Mouse (Mus musculus) adrenal gland, postnatal 25 days (tissue): ENCODE results near the gene Zdhhc8. TPM values are rescaled to one million over a fixed set of nuclear protein-coding genes. Genes with fewer than 3 reads are reported as not detected.
"Not testable (repeated sequence)": the region's sequence is repeated elsewhere in the genome, so short reads cannot be mapped to it uniquely, and the experiment has no call there.

Experiments used
- DNase-seq: peaks from one replicate; pipeline ENCODE4 v3.0.0; 2021; ENCODE audit warnings: mixed read lengths
- microRNA-seq, 2 experiments: library from miRNA; unstranded; fragments of <30 nt; microRNA quantifications; one replicate each; pipeline ENCODE4 v1.2.0; 2021
- total RNA-seq: library from RNA; stranded (reverse); gene quantifications from 2 replicates; pipeline ENCODE4 v1.2.3, GENCODE M21; 2021

Zdhhc8 gene
- total RNA-seq, 1 experiment from 2014 or later = 26.8 TPM

DNA sequence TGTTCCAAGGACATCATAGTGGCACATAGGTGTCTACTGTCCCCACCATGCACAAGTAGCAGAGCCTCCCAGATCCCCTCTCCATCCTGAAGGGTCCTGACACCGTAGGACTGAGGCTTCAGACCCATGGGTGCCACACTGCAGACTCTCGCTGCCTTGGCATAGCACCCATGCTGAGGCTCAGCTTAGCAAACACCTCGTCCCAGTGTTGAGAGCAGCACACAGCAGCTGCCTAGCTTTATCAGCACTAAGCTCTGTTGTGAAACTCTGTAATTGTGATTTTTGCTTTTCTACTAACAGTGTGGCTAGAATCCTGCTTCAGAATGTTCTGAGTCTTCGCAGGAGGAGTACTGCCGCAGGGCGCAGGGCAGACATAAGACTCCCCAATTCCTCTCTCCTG, 37.1 kb downstream of the Zdhhc8 start:
- DNase-seq = no peak

- not testable (repeated sequence) for DNase-seq
Measured at GRCm38 (mm10) chr16:18195561-18195960, 39.4 kb downstream of the Zdhhc8 start.

DNA sequence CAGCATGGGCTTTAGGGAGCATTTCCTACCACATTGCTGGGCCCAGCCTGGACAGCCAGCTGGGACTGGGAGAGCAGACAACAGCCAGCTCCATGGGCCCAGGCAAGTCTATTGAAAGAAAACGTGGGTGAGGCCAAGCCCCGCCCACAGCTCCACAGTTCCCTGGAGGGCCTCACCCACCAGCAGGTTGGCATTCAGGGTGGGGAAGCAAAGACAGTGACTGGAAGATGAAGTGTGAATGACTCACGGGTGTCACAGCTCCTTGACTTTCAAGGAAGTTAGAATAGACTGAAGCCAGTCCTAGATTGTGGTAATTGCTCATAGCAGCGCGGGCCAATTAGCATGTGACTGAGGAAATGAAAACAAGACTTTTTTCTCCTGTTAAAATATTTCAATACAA, 39.9 kb downstream of the Zdhhc8 start:
- no peak for DNase-seq

DNA sequence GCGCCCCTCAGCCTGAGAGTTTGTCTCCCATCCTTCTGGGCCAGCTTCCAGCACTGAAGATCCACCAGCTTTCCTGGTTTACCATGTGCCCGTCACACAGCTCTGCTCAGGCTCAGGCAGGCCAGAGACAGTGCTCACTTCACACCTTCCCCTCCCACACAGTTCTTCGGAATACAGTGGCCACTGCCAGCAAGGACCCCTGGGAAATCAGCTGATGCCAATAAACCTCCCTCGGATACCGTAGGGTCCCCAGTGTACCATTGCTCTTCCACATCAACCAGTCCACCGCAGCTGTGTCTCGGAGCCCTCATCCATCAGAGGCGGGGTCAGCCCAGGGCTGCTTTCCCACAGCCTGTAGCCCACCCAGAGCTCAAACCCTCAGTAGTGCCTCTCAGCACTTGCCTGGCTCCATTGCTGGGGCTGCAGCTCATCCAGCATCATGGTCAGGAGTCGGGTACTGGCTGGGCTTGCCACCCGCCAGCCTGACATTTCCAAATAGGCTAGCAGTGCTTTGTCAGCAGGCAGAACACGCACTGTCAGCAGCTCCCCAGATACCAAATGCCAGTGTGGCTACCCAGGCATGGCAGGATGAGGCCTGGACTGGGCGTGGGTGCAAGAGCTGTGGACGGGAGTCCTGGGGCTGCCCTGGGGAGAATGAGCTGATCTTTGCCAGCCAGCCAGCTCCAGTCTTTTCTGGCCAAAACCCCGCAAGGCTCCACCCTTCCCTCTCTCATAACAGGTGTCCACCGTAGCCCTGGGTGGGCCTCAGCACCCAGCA, 40.5 kb downstream of the Zdhhc8 start:
- no peak for DNase-seq

- no peak for DNase-seq
Measured at GRCm38 (mm10) chr16:18191006-18191405, 43.9 kb downstream of the Zdhhc8 start.

GRCm38 (mm10) chr16:18187221-18187620, 47.7 kb downstream of the Zdhhc8 start:
- no peak for DNase-seq

DNA sequence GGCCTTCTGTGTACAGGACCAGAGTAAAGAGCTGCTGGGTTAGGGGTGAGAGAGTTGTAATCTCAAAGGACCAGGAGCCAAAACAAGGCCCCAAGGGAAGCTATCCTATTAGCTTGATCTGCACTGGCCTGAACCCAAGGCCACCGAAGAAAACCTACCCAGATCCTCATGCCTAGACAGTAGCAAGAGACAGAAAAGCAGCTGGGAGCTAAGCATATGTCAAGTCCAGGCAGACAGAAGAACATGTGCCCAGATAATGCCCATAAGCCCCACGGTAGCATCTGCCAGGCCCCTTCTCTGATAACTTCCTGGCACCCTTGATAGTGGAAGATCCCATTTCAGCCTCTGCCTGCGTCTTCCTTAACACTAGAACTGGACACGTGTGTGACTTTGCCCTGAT, 48.1 kb downstream of the Zdhhc8 start:
- no peak for DNase-seq

GRCm38 (mm10) chr16:18185715-18186449, 49.1 kb downstream of the Zdhhc8 start:
- DNase-seq = no peak

GRCm38 (mm10) chr16:18182766-18183165, 52.2 kb downstream of the Zdhhc8 start:
- DNase-seq = no peak

- DNase-seq = no peak
Measured at GRCm38 (mm10) chr16:18181398-18181797, 53.5 kb downstream of the Zdhhc8 start.

DNA sequence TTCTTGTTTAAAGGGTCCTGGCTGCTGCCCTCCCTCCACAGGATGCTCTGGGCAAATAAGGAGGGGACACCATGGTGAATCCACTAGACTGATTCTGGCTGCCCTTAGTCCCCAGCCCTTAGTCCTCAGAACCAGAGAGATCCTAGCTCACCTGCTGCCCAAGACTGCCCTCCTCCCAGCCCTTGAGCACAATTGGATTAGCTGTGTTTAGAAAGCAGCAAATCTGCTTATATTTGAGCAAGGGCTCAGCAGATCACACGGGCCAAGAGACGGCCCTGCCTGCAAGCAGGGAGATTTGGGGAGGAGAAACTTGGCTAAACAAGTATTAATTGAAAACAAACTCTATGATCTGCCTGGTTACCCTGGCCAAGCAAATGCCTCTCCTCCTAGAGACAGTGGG, 55.3 kb downstream of the Zdhhc8 start:
- DNase-seq = no peak

DNA sequence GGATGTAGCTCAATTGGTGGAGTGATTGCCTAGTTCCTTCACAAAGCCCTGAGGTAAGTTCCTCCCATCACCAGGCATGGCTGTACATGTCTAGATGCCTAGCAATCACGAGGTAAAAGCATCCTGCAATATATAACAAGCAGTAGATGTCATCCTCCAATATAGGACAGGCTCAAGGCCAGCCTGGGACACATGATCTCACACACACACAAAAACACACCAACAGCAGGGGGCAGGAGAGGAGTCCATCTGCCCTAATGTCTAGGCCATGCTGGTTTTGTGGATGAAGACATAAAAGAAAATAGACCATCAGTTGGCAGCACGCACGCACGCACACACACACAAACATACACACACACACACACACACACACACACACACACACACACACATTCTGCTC, 58.2 kb downstream of the Zdhhc8 start:
- no peak for DNase-seq

DNA sequence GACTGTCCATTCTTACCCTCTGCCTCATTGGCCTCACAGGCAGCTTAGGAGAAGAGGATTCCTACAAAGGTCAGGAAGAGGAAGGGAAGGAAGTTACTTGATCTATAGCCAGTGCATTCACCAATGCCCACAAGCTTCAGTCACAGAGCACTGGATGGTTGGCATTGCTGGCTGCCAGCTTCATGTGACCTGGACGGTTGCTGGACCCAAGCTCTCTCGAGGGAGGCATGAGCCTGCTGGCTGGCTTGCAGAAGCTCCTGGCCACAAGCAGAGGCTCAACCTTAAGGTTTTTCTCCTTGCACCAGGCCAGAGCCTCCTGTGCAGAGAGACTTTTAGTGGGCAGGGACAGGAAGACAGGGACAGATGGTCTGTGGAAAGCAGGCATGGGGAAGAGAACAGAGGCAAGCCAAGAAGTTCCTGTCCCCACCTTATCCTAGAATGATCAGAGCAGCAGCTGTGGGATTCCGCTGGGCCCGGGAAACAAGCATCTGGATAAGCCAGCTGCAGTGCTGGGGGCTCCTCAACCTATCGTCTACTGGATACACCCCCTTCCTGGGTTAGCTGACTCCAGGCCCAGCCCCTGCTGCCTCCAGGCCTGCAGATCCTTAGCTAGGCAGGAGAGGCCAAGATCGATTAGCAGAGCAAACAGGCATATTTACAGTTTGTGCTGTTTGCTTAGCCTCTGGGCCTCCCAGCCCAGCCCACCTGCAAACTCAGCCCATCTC, 59.0 kb downstream of the Zdhhc8 start:
- DNase-seq = no peak

DNA sequence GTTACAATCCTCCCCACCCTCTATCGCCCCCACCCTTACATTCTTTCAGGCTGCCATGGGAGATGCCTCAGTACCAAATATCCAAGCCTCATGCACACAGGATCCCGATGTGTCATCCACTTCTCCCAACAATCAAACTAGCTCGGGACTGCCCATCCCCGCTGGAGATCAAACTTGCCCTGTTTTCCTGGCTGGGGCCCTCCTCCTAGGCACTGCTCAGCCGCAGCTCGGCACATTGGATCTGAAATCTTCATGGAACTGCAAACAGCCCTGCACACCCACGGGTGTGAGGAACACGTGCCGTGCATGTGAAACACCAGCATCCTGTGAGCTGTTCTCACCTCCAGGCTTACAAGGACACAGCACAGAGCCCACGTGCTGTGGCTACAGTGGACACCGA, 61.1 kb downstream of the Zdhhc8 start:
- DNase-seq = no peak

DNA sequence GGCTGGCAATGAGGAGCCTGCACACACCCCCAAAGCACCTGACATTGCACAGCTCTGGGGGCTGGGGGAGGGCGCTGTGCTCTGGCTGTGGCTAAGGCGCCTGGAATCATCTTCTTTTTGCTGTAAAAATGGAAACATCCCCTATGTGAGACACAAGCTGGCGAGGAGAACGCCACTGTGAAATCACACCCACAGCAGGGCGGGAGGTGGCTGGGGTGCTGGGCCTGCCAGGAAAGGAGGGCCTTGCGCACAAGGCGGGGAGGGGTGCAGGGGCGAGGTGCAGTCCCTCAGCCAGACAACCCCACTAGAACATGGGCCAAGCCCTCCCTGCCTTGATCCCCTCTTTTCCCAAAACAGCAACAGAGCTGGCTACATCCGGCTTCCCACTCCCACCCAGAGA, 61.7 kb downstream of the Zdhhc8 start:
- no peak for DNase-seq

DNA sequence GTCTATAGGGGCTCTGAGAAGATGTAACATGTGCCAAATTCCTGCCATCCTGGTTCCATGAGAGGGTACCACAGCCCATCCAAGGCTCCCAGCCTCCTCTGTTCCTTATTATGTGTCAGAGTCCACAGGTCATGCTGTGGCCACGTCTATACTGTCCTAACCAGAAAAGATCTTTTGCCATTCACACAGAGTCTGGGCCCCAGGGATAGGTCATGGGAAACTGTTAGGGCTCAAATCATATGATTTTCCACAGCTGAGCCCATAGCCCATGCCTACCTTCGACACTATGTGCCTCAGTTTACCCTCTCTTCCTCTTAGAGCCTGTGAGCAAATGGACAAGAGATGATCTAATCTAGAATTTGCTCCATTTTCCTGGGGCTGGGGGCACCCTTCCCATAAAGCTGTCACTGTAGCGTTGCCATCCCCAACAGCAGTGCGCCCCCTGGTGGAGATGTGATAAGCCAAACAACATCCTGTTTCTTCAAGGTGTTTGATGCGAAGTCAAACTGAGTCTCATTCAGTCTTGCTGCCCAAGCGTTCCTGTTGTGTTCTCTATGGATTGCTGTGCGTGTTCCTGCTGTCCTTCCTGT, 62.6 kb downstream of the Zdhhc8 start:
- DNase-seq = peak; percentile 90

Small RNA genes within 50 kb of the gene (microRNA-seq; reads per million reads assigned to microRNA genes)
- 0.36 to 0.69 reads per million in 2 experiments for gene Gm24572
- gene Mir1306 = 71.7 to 150 reads per million in 2 experiments

Other genes starting within 250 kb of the Zdhhc8 start
- 71.9 and 82.3 TPM in 2 replicates for gene Dgcr6, start 182.3 kb downstream of the Zdhhc8 start, total RNA-seq
- 41.8 and 67.7 TPM in 2 replicates for gene Prodh, start 144.9 kb downstream of the Zdhhc8 start, total RNA-seq
- not detected in 2 replicates for gene Rtn4r, start 107.5 kb downstream of the Zdhhc8 start, total RNA-seq
- gene Ccdc188, start 17.3 kb downstream of the Zdhhc8 start, total RNA-seq = not detected in 2 replicates
- 60.1 and 63.9 TPM in 2 replicates for gene Trmt2a, start 13.5 kb upstream of the Zdhhc8 start, total RNA-seq
- 139 and 168 TPM in 2 replicates for gene Ranbp1, start 13.6 kb upstream of the Zdhhc8 start, total RNA-seq
- gene Gm49776, start 23.2 kb upstream of the Zdhhc8 start, total RNA-seq = not detected in 2 replicates
- gene Dgcr8, start 54.1 kb upstream of the Zdhhc8 start, total RNA-seq = 37.2 and 39.0 TPM in 2 replicates
- 39.4 and 57.3 TPM in 2 replicates for gene Tango2, start 113.0 kb upstream of the Zdhhc8 start, total RNA-seq
- gene Arvcf, start 113.0 kb upstream of the Zdhhc8 start, total RNA-seq = 30.3 and 48.1 TPM in 2 replicates
- gene Txnrd2, start 191.2 kb upstream of the Zdhhc8 start, total RNA-seq = 73.7 and 79.7 TPM in 2 replicates
- 147 and 150 TPM in 2 replicates for gene Comt, start 191.7 kb upstream of the Zdhhc8 start, total RNA-seq